Mouse (Mus musculus) intestine, embryonic 16.5 days (tissue): ENCODE results near the gene Cenpe. TPM values are rescaled to one million over a fixed set of nuclear protein-coding genes. Genes with fewer than 3 reads are reported as not detected.

Source experiments
- ATAC-seq: fragments of 200-750 bp; cut with Nextera tagmentation; 2 replicates; pipeline ENCODE4 v1.8.0; 2017; ENCODE audit warnings: moderate TSS enrichment, moderate library complexity
- H3K27ac ChIP-seq: fragments of 300-500 bp; sonication (generic); 2 replicates; pipeline ENCODE4 v1.5.1; 2014; ENCODE audit warnings: mild to moderate bottlenecking, low read length
- H3K27me3 ChIP-seq: fragments of 300-500 bp; sonication (generic); replicated peaks from 2 replicates; pipeline ENCODE4 v1.6.1; 2014; ENCODE audit warnings: low read length, control low read depth, mixed read lengths; ENCODE audit not compliant: control insufficient read depth, insufficient read depth
- H3K36me3 ChIP-seq: fragments of 300-500 bp; sonication (generic); 2 replicates; pipeline ENCODE4 v1.6.1; 2014; ENCODE audit warnings: low read length, control low read depth; ENCODE audit not compliant: control insufficient read depth, insufficient read depth
- H3K4me1 ChIP-seq: fragments of 300-500 bp; sonication (generic); 2 replicates; pipeline ENCODE4 v1.6.1; 2014; ENCODE audit warnings: low read length, control low read depth, mixed read lengths; ENCODE audit not compliant: control insufficient read depth, insufficient read depth
- H3K4me2 ChIP-seq: fragments of 300-500 bp; sonication (generic); 2 replicates; pipeline ENCODE4 v1.6.1; 2014; ENCODE audit warnings: low read depth, low read length, control low read depth
- H3K4me3 ChIP-seq: fragments of 300-500 bp; sonication (generic); 2 replicates; pipeline ENCODE4 v1.5.1; 2014; ENCODE audit warnings: mild to moderate bottlenecking, low read length
- H3K9ac ChIP-seq: fragments of 300-500 bp; sonication (generic); 2 replicates; pipeline ENCODE4 v1.6.1; 2014; ENCODE audit warnings: low read depth, low read length
- H3K9me3 ChIP-seq: fragments of 300-500 bp; sonication (generic); 2 replicates; pipeline ENCODE4 v1.6.1; 2016; ENCODE audit warnings: low read length, control low read depth; ENCODE audit not compliant: control insufficient read depth
- WGBS: fragments of 180-500 bp; shearing (Covaris S2); extraction: QIAGEN DNeasy Blood & Tissue Kit; methylation state at CpG from one replicate; pipeline ENCODE4 v1.1.7; 2014; 5-methylcytosine and 5-hydroxymethylcytosine counted together
- polyA plus RNA-seq: library from polyadenylated mRNA; unstranded; fragments of >200 nt; fragmentation: Nextera tagmentation; extraction: Ambion mirVana; gene quantifications from 2 replicates; pipeline ENCODE4 v1.2.1, GENCODE M21; 2015

Gene Cenpe
- polyA plus RNA-seq, 1 experiment from 2014 or later, result 18.4 TPM

GRCm38 (mm10) chr3:135290249-135290894 is 78.0 kb downstream of the Cenpe start:
- no peaks in the 10 kb centered on the region for H3K9me3 ChIP-seq
- no peak overlapping the region for H3K27ac ChIP-seq
- ATAC-seq, result peak; percentile 59
- 98% methylated on average over 7 of the region's 7 CpGs for WGBS
- no peak overlapping the region for H3K4me2 ChIP-seq
- H3K9ac ChIP-seq, result no peak overlapping the region
- H3K4me3 ChIP-seq, result no peak overlapping the region
- no peaks in the 10 kb centered on the region for H3K27me3 ChIP-seq
- no peaks in the 10 kb centered on the region for H3K36me3 ChIP-seq
- H3K4me1 ChIP-seq, result no peaks in the 10 kb centered on the region

- Histone ChIP-seq H3K9me3 (no peaks in the 10 kb centered on the region), H3K9ac (no peak overlapping the region), H3K36me3 (no peaks in the 10 kb centered on the region), H3K4me3 (no peak overlapping the region), H3K27ac (no peak overlapping the region), H3K4me2 (no peak overlapping the region), H3K4me1 (no peaks in the 10 kb centered on the region), H3K27me3 (no peaks in the 10 kb centered on the region)
- 59% methylated on average over 7 of the region's 7 CpGs for WGBS
- no peak for ATAC-seq
These were observed 81.4 kb downstream of the Cenpe start for GRCm38 (mm10) chr3:135293703-135294102.

- H3K4me3 ChIP-seq, result no peak overlapping the region
- H3K4me1 ChIP-seq, result no peaks in the 10 kb centered on the region
- WGBS, result 86% methylated on average over 1 of the region's 1 CpGs
These were observed 83.2 kb downstream of the Cenpe start for GRCm38 (mm10) chr3:135295559-135295958.

GRCm38 (mm10) chr3:135298560-135298959 is 86.2 kb downstream of the Cenpe start:
- ATAC-seq, result no peak

More at GRCm38 (mm10) chr3:135295559-135295958, 83.2 kb downstream of the Cenpe start:
- Histone ChIP-seq H3K27ac (no peak overlapping the region), H3K4me2 (no peak overlapping the region), H3K36me3 (no peaks in the 10 kb centered on the region), H3K9ac (no peak overlapping the region), H3K9me3 (no peaks in the 10 kb centered on the region), H3K27me3 (no peaks in the 10 kb centered on the region)
- no peak for ATAC-seq

GRCm38 (mm10) chr3:135300081-135300480 is 87.7 kb downstream of the Cenpe start:
- no peak overlapping the region for H3K9ac ChIP-seq
- no peak overlapping the region for H3K27ac ChIP-seq
- no peaks in the 10 kb centered on the region for H3K27me3 ChIP-seq
- H3K36me3 ChIP-seq, result no peaks in the 10 kb centered on the region
- H3K4me2 ChIP-seq, result no peak overlapping the region
- WGBS, result 43% methylated on average over 6 of the region's 6 CpGs
- H3K4me1 ChIP-seq, result no peaks in the 10 kb centered on the region
- H3K4me3 ChIP-seq, result no peak overlapping the region
- ATAC-seq, result no peak
- no peaks in the 10 kb centered on the region for H3K9me3 ChIP-seq

More at GRCm38 (mm10) chr3:135298560-135298959, 86.2 kb downstream of the Cenpe start:
- no peaks in the 10 kb centered on the region for H3K4me1 ChIP-seq
- no peak overlapping the region for H3K9ac ChIP-seq
- no peak overlapping the region for H3K27ac ChIP-seq
- no peak overlapping the region for H3K4me2 ChIP-seq
- no peaks in the 10 kb centered on the region for H3K36me3 ChIP-seq
- no peak overlapping the region for H3K4me3 ChIP-seq
- no peaks in the 10 kb centered on the region for H3K9me3 ChIP-seq
- WGBS, result 82% methylated on average over 3 of the region's 3 CpGs
- no peaks in the 10 kb centered on the region for H3K27me3 ChIP-seq

- WGBS, result 45% methylated on average over 6 of the region's 6 CpGs
- no peak overlapping the region for H3K9ac ChIP-seq
These were observed 91.7 kb downstream of the Cenpe start for GRCm38 (mm10) chr3:135304060-135304459.

GRCm38 (mm10) chr3:135304566-135304965 is 92.2 kb downstream of the Cenpe start:
- H3K27me3 ChIP-seq, result no peaks in the 10 kb centered on the region
- no peak overlapping the region for H3K4me3 ChIP-seq
- no peak overlapping the region for H3K9ac ChIP-seq
- no peak overlapping the region for H3K27ac ChIP-seq
- H3K36me3 ChIP-seq, result no peaks in the 10 kb centered on the region
- H3K4me1 ChIP-seq, result no peaks in the 10 kb centered on the region; the same call in 1 of the 2 replicates
- H3K4me2 ChIP-seq, result no peak overlapping the region
- H3K9me3 ChIP-seq, result no peaks in the 10 kb centered on the region
- 36% methylated on average over 9 of the region's 9 CpGs for whole genome bisulfite sequencing
- ATAC-seq, result no peak

More at GRCm38 (mm10) chr3:135304060-135304459, 91.7 kb downstream of the Cenpe start:
- no peaks in the 10 kb centered on the region; the same call in 1 of the 2 replicates for H3K4me1 ChIP-seq
- H3K36me3 ChIP-seq, result no peaks in the 10 kb centered on the region
- ATAC-seq, result no peak
- no peak overlapping the region for H3K27ac ChIP-seq
- H3K4me3 ChIP-seq, result no peak overlapping the region
- H3K9me3 ChIP-seq, result no peaks in the 10 kb centered on the region
- H3K27me3 ChIP-seq, result no peaks in the 10 kb centered on the region
- no peak overlapping the region for H3K4me2 ChIP-seq

- Histone ChIP-seq H3K9me3 (no peaks in the 10 kb centered on the region), H3K9ac (0 out of 2 replicates have a peak within 1 kb of the TSS, but pooled peaks have one; percentile 43), H3K27me3 (no peaks in the 10 kb centered on the region), H3K36me3 (no peaks in the 10 kb centered on the region), H3K4me1 (no peaks in the 10 kb centered on the region; the same call in 1 of the 2 replicates), H3K27ac (no peak within 1 kb of the TSS), H3K4me2 (peak within 1 kb of the TSS; percentile 82), H3K4me3 (peak within 1 kb of the TSS; percentile 41)
- WGBS, result 6% methylated on average over 25 of the region's 28 CpGs
- peak; percentile 95 for ATAC-seq
These were observed 95.3 kb downstream of the Cenpe start, which contains the start of gene Slc9b2 for GRCm38 (mm10) chr3:135307411-135308259. Gene Slc9b2, plus strand, starts transcription at chr3:135307700.

- no peak overlapping the region for H3K4me2 ChIP-seq
- WGBS, result 42% methylated on average over 2 of the region's 2 CpGs
- H3K4me3 ChIP-seq, result no peak overlapping the region
- H3K27me3 ChIP-seq, result no peaks in the 10 kb centered on the region
- no peaks in the 10 kb centered on the region for H3K36me3 ChIP-seq
- no peaks in the 10 kb centered on the region; the same call in 1 of the 2 replicates for H3K9me3 ChIP-seq
- no peak overlapping the region for H3K27ac ChIP-seq
- ATAC-seq, result no peak
- H3K9ac ChIP-seq, result no peak overlapping the region
- no peaks in the 10 kb centered on the region; the same call in 1 of the 2 replicates for H3K4me1 ChIP-seq
These were observed 100.7 kb downstream of the Cenpe start for GRCm38 (mm10) chr3:135312916-135313491.
